Mouse (Mus musculus): ENCODE data around the gene Lrrc25.

- TF ChIP-seq ZNF384 (IDR thresholded peaks at IDR 0.05; ENCODE audit: low read depth, low read length) = no peak
- TF ChIP-seq HCFC1 (IDR thresholded peaks at IDR 0.05; ENCODE audit: borderline replicate concordance, insufficient read depth, low read length) = no peak
Observed at GRCm38 (mm10) chr8:70622220-70622619, 6.3 kb downstream of the Lrrc25 start.

Data from ES-E14 (cell line).